Mouse (Mus musculus) megakaryocyte, embryonic 14.5 days (primary cell): ENCODE data around the gene Slfn5. TPM values are rescaled to one million over a fixed set of nuclear protein-coding genes. Genes with fewer than 3 reads are reported as not detected.

Experiments
- H3K27me3 ChIP-seq: replicated peaks from 2 replicates; pipeline ENCODE3; 2012; ENCODE audit warnings: inconsistent platforms
- H3K36me3 ChIP-seq: replicated peaks from 2 replicates; pipeline ENCODE3; 2012; ENCODE audit warnings: low read length, inconsistent platforms, mixed read lengths
- H3K4me1 ChIP-seq: 2 replicates; pipeline ENCODE4 v1.6.1; 2012; ENCODE audit warnings: inconsistent platforms
- H3K4me3 ChIP-seq: replicated peaks from 2 replicates; pipeline ENCODE3; 2012; ENCODE audit warnings: moderate library complexity, mild to moderate bottlenecking, inconsistent platforms
- H3K9me3 ChIP-seq: 2 replicates; pipeline ENCODE4 v1.6.1; 2012; ENCODE audit warnings: inconsistent platforms
- FLI1 ChIP-seq: IDR thresholded peaks from 2 replicates; pipeline ENCODE4 v1.6.1; 2012; ENCODE audit warnings: low read length, inconsistent platforms, mixed read lengths
- GATA1 ChIP-seq: IDR thresholded peaks from 3 replicates; pipeline ENCODE4 v1.6.1; 2012; ENCODE audit warnings: mixed read lengths, low read length, inconsistent platforms, borderline replicate concordance
- polyA plus RNA-seq: library from polyadenylated mRNA; stranded (reverse); fragments of >175 nt; gene quantifications from 2 replicates; pipeline ENCODE4 v1.2.3, GENCODE M21; 2012; ENCODE audit warnings: low replicate concordance; ENCODE audit not compliant: insufficient read depth

Gene Slfn5
- polyA plus RNA-seq, 1 experiment = 1.5 TPM

GRCm38 (mm10) chr11:83013356-83013755 is 62.2 kb downstream of the Slfn5 start:
- Histone ChIP-seq H3K27me3 (no peaks in the 10 kb centered on the region), H3K4me1 (peaks cover 4% of the 10 kb centered on the region; the same call in 1 of the 2 replicates), H3K9me3 (0 out of 2 replicates have a peak, but pooled peaks cover 3% of the 10 kb centered on the region), H3K36me3 (no peaks in the 10 kb centered on the region), H3K4me3 (no peak overlapping the region)
- TF ChIP-seq GATA1 = no peak
- TF ChIP-seq FLI1 = no peak

Other genes starting within 250 kb of the Slfn5 start
- 0.47 TPM in 1 of 2 replicates, not detected in the other for gene Cct6b, start 187.0 kb upstream of the Slfn5 start, polyA plus RNA-seq
- gene Zfp830, start 187.0 kb upstream of the Slfn5 start, polyA plus RNA-seq = 3.3 and 16.1 TPM in 2 replicates
- 29.8 and 53.0 TPM in 2 replicates for gene Lig3, start 170.2 kb upstream of the Slfn5 start, polyA plus RNA-seq
- 5.6 and 33.5 TPM in 2 replicates for gene Rffl, start 80.1 kb upstream of the Slfn5 start, polyA plus RNA-seq
- gene Rad51d, start 60.7 kb upstream of the Slfn5 start, polyA plus RNA-seq = 1.3 and 11.6 TPM in 2 replicates
- not detected in 2 replicates for gene Fndc8, start 59.2 kb upstream of the Slfn5 start, polyA plus RNA-seq
- 24.4 and 25.1 TPM in 2 replicates for gene Nle1, start 42.9 kb upstream of the Slfn5 start, polyA plus RNA-seq
- gene Unc45b, start 40.8 kb upstream of the Slfn5 start, polyA plus RNA-seq = not detected in 2 replicates
- 1.9 TPM in 1 of 2 replicates, not detected in the other for gene Slfn9, start 40.5 kb downstream of the Slfn5 start, polyA plus RNA-seq
- 1.3 TPM in 1 of 2 replicates, not detected in the other for gene Slfn8, start 69.5 kb downstream of the Slfn5 start, polyA plus RNA-seq
- gene Slfn2, start 113.8 kb downstream of the Slfn5 start, polyA plus RNA-seq = 9.0 TPM in 1 of 2 replicates, not detected in the other
- gene Slfn1, start 165.5 kb downstream of the Slfn5 start, polyA plus RNA-seq = 0.28 TPM in 1 of 2 replicates, not detected in the other
- gene Slfn4, start 223.8 kb downstream of the Slfn5 start, polyA plus RNA-seq = 0.03 TPM in 1 of 2 replicates, not detected in the other
- 0.07 TPM in 1 of 2 replicates, not detected in the other for gene Slfn3, start 240.0 kb downstream of the Slfn5 start, polyA plus RNA-seq